Mouse (Mus musculus) ES-Bruce4 (cell line): ENCODE data around the gene Etv5.

Source experiments
- CTCF ChIP-seq: IDR thresholded peaks from one replicate; pipeline ENCODE4 v1.8.1; 2011; ENCODE audit warnings: low read depth, low read length
- EP300 ChIP-seq: IDR thresholded peaks from 2 replicates; pipeline ENCODE4 v1.6.1; 2011; ENCODE audit warnings: low read depth, low read length; ENCODE audit not compliant: insufficient read depth

DNA sequence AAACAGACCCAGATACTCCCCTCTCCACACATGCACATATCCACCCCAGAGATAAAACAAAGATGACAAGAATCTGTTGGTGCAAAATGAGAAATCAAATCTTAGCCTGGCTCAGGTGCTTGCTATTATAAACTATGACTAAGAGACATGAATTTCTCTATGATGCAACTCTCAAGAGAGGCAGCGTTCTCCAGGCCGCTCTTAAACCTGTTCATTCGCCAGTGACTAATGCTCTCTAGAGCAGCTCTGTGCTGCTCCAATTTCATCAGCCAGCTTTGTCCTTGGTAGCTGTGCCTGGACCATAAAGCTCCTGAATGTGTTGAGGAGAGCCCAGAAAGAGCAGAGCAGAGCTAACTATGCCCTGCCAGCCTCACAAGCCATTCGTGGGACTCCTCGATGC is 5.0 kb downstream of the Etv5 start:
- no peak for TF ChIP-seq CTCF
- TF ChIP-seq EP300: no peak
